Mouse (Mus musculus): ENCODE data around the gene Akr1b10.

DNA sequence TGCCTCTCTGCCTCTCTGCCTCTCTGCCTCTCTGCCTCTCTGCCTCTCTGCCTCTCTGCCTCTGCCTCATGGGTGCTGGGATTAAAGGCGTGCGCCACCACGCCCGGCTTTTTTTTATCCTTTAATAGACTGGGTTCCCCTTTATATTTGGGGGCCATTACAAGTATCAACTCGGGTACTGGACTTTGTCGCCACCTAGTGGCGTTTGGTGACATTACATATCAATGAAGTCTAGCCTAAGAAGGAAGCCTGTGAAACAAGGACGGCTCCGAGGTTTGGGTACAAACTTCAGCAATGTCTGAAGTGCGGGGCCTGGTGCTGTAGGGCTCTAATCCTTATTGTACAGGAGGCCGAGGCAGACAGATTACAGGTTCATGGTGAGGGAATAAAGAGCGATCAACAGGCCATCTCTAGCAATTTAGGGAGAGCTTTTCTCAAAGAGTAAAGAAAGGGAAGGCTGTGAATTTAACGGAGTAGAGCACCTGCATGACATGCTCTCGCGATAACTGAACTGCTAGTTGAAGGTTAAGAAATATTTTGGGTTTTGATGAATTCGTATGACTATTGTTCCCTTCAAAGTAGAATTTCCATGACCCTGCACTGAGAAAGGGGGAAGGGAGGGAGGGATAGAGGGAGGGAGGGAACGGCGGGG, 12.2 kb upstream of the Akr1b10 start:
- TF ChIP-seq GATA1 (IDR thresholded peaks at IDR 0.05; ENCODE audit: low read length) (no peak), TAL1 (IDR thresholded peaks at IDR 0.05; ENCODE audit: low read length) (no peak)

All from erythroblast, embryonic 14.5 days (primary cell).